Mouse (Mus musculus) embryonic facial prominence, embryonic 11.5 days (tissue): ENCODE measurements at regions not wholly inside any gene's neighbourhood (a gene's known extent, or its start where the extent isn't known, plus 50 kb on each side); places are given as distances from the start of the nearest gene placed in this dataset.
A peak's percentile ranks its signal among the peaks of the same experiment; 100 is the strongest.

ENCODE experiments used
- ATAC-seq: fragments of 200-750 bp; cut with Nextera tagmentation; replicated peaks from 2 replicates; pipeline ENCODE4 v1.8.0; 2017; ENCODE audit warnings: low read depth; ENCODE audit not compliant: insufficient number of reproducible peaks, low FRiP score, low TSS enrichment
- DNase-seq: peaks from one replicate; pipeline ENCODE4 v3.0.0-alpha.2; 2015; ENCODE audit warnings: low spot score
- H3K27ac ChIP-seq: fragments of 300-500 bp; sonication (generic); replicated peaks from 2 replicates; pipeline ENCODE4 v1.5.1; 2014; ENCODE audit warnings: mild to moderate bottlenecking, low read depth, low read length, control low read depth
- H3K27me3 ChIP-seq: fragments of 300-500 bp; sonication (generic); 2 replicates; pipeline ENCODE4 v1.6.1; 2014; ENCODE audit warnings: mild to moderate bottlenecking, low read length, moderate library complexity, mixed read lengths; ENCODE audit not compliant: control insufficient read depth, insufficient read depth
- H3K36me3 ChIP-seq: fragments of 300-500 bp; sonication (generic); replicated peaks from 2 replicates; pipeline ENCODE4 v1.6.1; 2014; ENCODE audit warnings: low read depth, mild to moderate bottlenecking, low read length, moderate library complexity, mixed read lengths; ENCODE audit not compliant: control insufficient read depth, insufficient read depth
- H3K4me1 ChIP-seq: fragments of 300-500 bp; sonication (generic); 2 replicates; pipeline ENCODE4 v1.6.1; 2014; ENCODE audit warnings: low read length, mixed read lengths; ENCODE audit not compliant: control insufficient read depth, insufficient read depth
- H3K4me2 ChIP-seq: fragments of 300-500 bp; sonication (generic); 2 replicates; pipeline ENCODE4 v1.6.1; 2014; ENCODE audit warnings: low read depth, mild to moderate bottlenecking, control low read depth, low read length, moderate library complexity
- H3K4me3 ChIP-seq: fragments of 300-500 bp; sonication (generic); 2 replicates; pipeline ENCODE4 v1.5.1; 2014; ENCODE audit warnings: low read depth, low read length, control low read depth
- H3K9ac ChIP-seq: fragments of 300-500 bp; sonication (generic); replicated peaks from 2 replicates; pipeline ENCODE4 v1.6.1; 2014; ENCODE audit warnings: mild to moderate bottlenecking, control low read depth, low read length
- H3K9me3 ChIP-seq: fragments of 300-500 bp; sonication (generic); replicated peaks from 2 replicates; pipeline ENCODE4 v1.6.1; 2016; ENCODE audit warnings: mild to moderate bottlenecking, low read length, inconsistent platforms, mixed read lengths; ENCODE audit not compliant: control insufficient read depth
- WGBS: fragments of 180-500 bp; shearing (Covaris S2); extraction: QIAGEN DNeasy Blood & Tissue Kit; methylation state at CpG from one replicate; pipeline ENCODE4 v1.1.7; 2014; 5-methylcytosine and 5-hydroxymethylcytosine counted together

- DNase-seq (no peak), ATAC-seq (no peak)
- no peaks in the 10 kb centered on the region for H3K27me3 ChIP-seq
- no peaks in the 10 kb centered on the region for H3K36me3 ChIP-seq
- no peaks in the 10 kb centered on the region for H3K9me3 ChIP-seq
- H3K4me3 ChIP-seq = no peak overlapping the region
- no peaks in the 10 kb centered on the region for H3K4me1 ChIP-seq
- H3K27ac ChIP-seq = no peak overlapping the region
- WGBS = 93% methylated on average over 5 of the region's 5 CpGs
- no peak overlapping the region for H3K4me2 ChIP-seq
- H3K9ac ChIP-seq = no peak overlapping the region
These were observed 85.6 kb upstream of the Hmga2 start for GRCm38 (mm10) chr10:120561821-120562220.

- H3K27me3 ChIP-seq = no peaks in the 10 kb centered on the region
- H3K27ac ChIP-seq = no peak overlapping the region
- H3K4me3 ChIP-seq = no peak overlapping the region
- H3K4me1 ChIP-seq = no peaks in the 10 kb centered on the region
- ATAC-seq = no peak
- WGBS = 57% methylated on average over 10 of the region's 10 CpGs
- DNase-seq = no peak
- H3K36me3 ChIP-seq = no peaks in the 10 kb centered on the region
- H3K9me3 ChIP-seq = no peaks in the 10 kb centered on the region
- H3K9ac ChIP-seq = no peak overlapping the region
- H3K4me2 ChIP-seq = no peak overlapping the region
These were observed 81.7 kb upstream of the Hmga2 start for GRCm38 (mm10) chr10:120557850-120558447.

- H3K4me2 ChIP-seq = no peak overlapping the region
- no peaks in the 10 kb centered on the region; the same call in 1 of the 2 replicates for H3K4me1 ChIP-seq
- no peaks in the 10 kb centered on the region for H3K9me3 ChIP-seq
- H3K4me3 ChIP-seq = no peak overlapping the region
- ATAC-seq (no peak), DNase-seq (no peak)
- no peaks in the 10 kb centered on the region for H3K36me3 ChIP-seq
- no peaks in the 10 kb centered on the region for H3K27me3 ChIP-seq
- no peak overlapping the region for H3K27ac ChIP-seq
- H3K9ac ChIP-seq = no peak overlapping the region
- 79% methylated on average over 9 of the region's 9 CpGs for WGBS
These were observed 79.8 kb upstream of the Hmga2 start for GRCm38 (mm10) chr10:120556116-120556515.

GRCm38 (mm10) chr10:120553097-120553453 lies 76.8 kb upstream of the Hmga2 start:
- peak overlapping the region; percentile 43 for H3K4me3 ChIP-seq
- H3K27me3 ChIP-seq = no peaks in the 10 kb centered on the region
- ATAC-seq = peak; percentile 82
- no peaks in the 10 kb centered on the region for H3K9me3 ChIP-seq
- H3K9ac ChIP-seq = peak overlapping the region; percentile 70
- H3K4me2 ChIP-seq = peak overlapping the region; percentile 99
- peak; percentile 88 for DNase-seq
- H3K27ac ChIP-seq = peak overlapping the region; percentile 83
- no peaks in the 10 kb centered on the region for H3K36me3 ChIP-seq
- no peaks in the 10 kb centered on the region; the same call in 1 of the 2 replicates for H3K4me1 ChIP-seq
- 0% methylated on average over 16 of the region's 16 CpGs for WGBS

- H3K36me3 ChIP-seq = no peaks in the 10 kb centered on the region
These were observed 76.2 kb upstream of the Hmga2 start for GRCm38 (mm10) chr10:120552341-120553096.

GRCm38 (mm10) chr10:120551851-120552281 lies 75.6 kb upstream of the Hmga2 start:
- Histone ChIP-seq H3K9me3 (no peaks in the 10 kb centered on the region), H3K9ac (peak overlapping the region; percentile 29), H3K27me3 (no peaks in the 10 kb centered on the region), H3K4me2 (peak overlapping the region; percentile 99), H3K27ac (peak overlapping the region; percentile 83), H3K4me1 (no peaks in the 10 kb centered on the region; the same call in 1 of the 2 replicates), H3K4me3 (peak overlapping the region; percentile 43), H3K36me3 (no peaks in the 10 kb centered on the region)
- WGBS = under 1% methylated on average over 18 of the region's 18 CpGs
- peak; percentile 82 for DNase-seq
- 0 out of 2 replicates have a peak, but pooled peaks have one; percentile 17 for ATAC-seq

More at GRCm38 (mm10) chr10:120552341-120553096, 76.2 kb upstream of the Hmga2 start:
- peak overlapping the region; percentile 83 for H3K27ac ChIP-seq
- ATAC-seq (peak; percentile 89), DNase-seq (peak; percentile 77)
- peak overlapping the region; percentile 70 for H3K9ac ChIP-seq
- H3K27me3 ChIP-seq = no peaks in the 10 kb centered on the region
- no peaks in the 10 kb centered on the region; the same call in 1 of the 2 replicates for H3K4me1 ChIP-seq
- no peaks in the 10 kb centered on the region for H3K9me3 ChIP-seq
- WGBS = 1% methylated on average over 56 of the region's 56 CpGs
- H3K4me3 ChIP-seq = peak overlapping the region; percentile 43
- peak overlapping the region; percentile 99 for H3K4me2 ChIP-seq

- DNase-seq (no peak), ATAC-seq (no peak)
- Histone ChIP-seq H3K27me3 (no peaks in the 10 kb centered on the region), H3K4me2 (no peak overlapping the region), H3K27ac (no peak overlapping the region), H3K4me1 (no peaks in the 10 kb centered on the region; the same call in 1 of the 2 replicates), H3K9me3 (no peaks in the 10 kb centered on the region), H3K4me3 (no peak overlapping the region), H3K36me3 (no peaks in the 10 kb centered on the region), H3K9ac (no peak overlapping the region)
- whole genome bisulfite sequencing = 89% methylated on average over 11 of the region's 11 CpGs
These were observed 70.9 kb upstream of the Hmga2 start for GRCm38 (mm10) chr10:120547164-120547563.

- Histone ChIP-seq H3K27me3 (no peaks in the 10 kb centered on the region), H3K4me3 (no peak overlapping the region), H3K36me3 (no peaks in the 10 kb centered on the region), H3K9ac (no peak overlapping the region), H3K9me3 (no peaks in the 10 kb centered on the region), H3K4me2 (no peak overlapping the region), H3K4me1 (no peaks in the 10 kb centered on the region), H3K27ac (no peak overlapping the region)
- 89% methylated on average over 7 of the region's 7 CpGs for WGBS
- no peak for ATAC-seq
- DNase-seq = no peak
These were observed 65.3 kb upstream of the Hmga2 start for GRCm38 (mm10) chr10:120541618-120542017.
